Comparison of ENCODE assay signal across 24 mouse cellular contexts in genomic region chr10:30756064-30756463, GRCm38 (mm10).
"Had no signal": no experiment of that assay in that cellular context is flagged by ENCODE, and none has a peak within 500 bp of the region (broad histone marks: within the 10 kb centered on the region; RNA-seq: fewer than 3 reads in every experiment).

No protein-coding gene starts in this region.

- H3K27ac ChIP-seq: gastrocnemius, adult 2 months; heart, adult 2 months; hindbrain, embryonic 13.5 days; hindbrain, embryonic 15.5 days; hindbrain, postnatal 0 days; kidney, embryonic 15.5 days; kidney, postnatal 0 days; layer of hippocampus, adult 2 months; left cerebral cortex, adult 2 months; limb, embryonic 13.5 days had no signal

- H3K36me3 ChIP-seq: heart, embryonic 15.5 days; hindbrain, embryonic 13.5 days; hindbrain, embryonic 15.5 days; limb, embryonic 13.5 days had no signal

- H3K4me1 ChIP-seq: hindbrain, embryonic 15.5 days; limb, embryonic 13.5 days had no signal

- ATAC-seq: forebrain, embryonic 16.5 days; hindbrain, postnatal 0 days; intestine, embryonic 16.5 days had no signal

- H3K27me3 ChIP-seq: heart, embryonic 13.5 days; heart, embryonic 15.5 days; hindbrain, embryonic 13.5 days; hindbrain, embryonic 15.5 days; kidney, embryonic 15.5 days; limb, embryonic 13.5 days had no signal

- H3K9me3 ChIP-seq: heart, embryonic 13.5 days; heart, embryonic 15.5 days; hindbrain, embryonic 13.5 days; hindbrain, embryonic 15.5 days; kidney, embryonic 15.5 days; limb, embryonic 13.5 days had no signal

- H3K9ac ChIP-seq: heart, embryonic 13.5 days; heart, embryonic 15.5 days; hindbrain, embryonic 13.5 days; hindbrain, embryonic 15.5 days; kidney, embryonic 15.5 days; limb, embryonic 13.5 days had no signal

- DNase-seq: gastrocnemius, adult 2 months; gastrocnemius, postnatal 10 days; gastrocnemius, postnatal 25 days; heart, adult 2 months; heart, postnatal 14 days; heart, postnatal 36 days; kidney, adult 11 months; kidney, adult 2 months; kidney, adult 9 months; kidney, postnatal 14 days; kidney, postnatal 4 days; left cerebral cortex, postnatal 4 days had no signal

- H3K4me3 ChIP-seq: gastrocnemius, adult 2 months; heart, adult 2 months; heart, embryonic 13.5 days; heart, embryonic 15.5 days; hindbrain, embryonic 13.5 days; hindbrain, embryonic 15.5 days; kidney, embryonic 15.5 days; layer of hippocampus, adult 2 months; left cerebral cortex, adult 2 months; limb, embryonic 13.5 days had no signal

- H3K4me2 ChIP-seq: heart, embryonic 15.5 days; hindbrain, embryonic 13.5 days; hindbrain, embryonic 15.5 days; kidney, embryonic 15.5 days; limb, embryonic 13.5 days had no signal
